Mouse (Mus musculus) cerebellum, postnatal 25 days (tissue): ENCODE data around the gene Ptprb.

Experiments
- DNase-seq, 2 experiments: peaks; one replicate each; pipeline ENCODE4 v3.0.0; 2021; ENCODE audit warnings: mixed read lengths in 2 of 2

Gene Ptprb

GRCm38 (mm10) chr10:116382826-116383685 lies 107.7 kb downstream of the Ptprb start:
- DNase-seq: no peak

GRCm38 (mm10) chr10:116384401-116384800 lies 109.1 kb downstream of the Ptprb start:
- DNase-seq: no peak

GRCm38 (mm10) chr10:116386391-116386885 lies 111.1 kb downstream of the Ptprb start:
- DNase-seq: peak; percentile 32 to 36

- DNase-seq: no peak
Observed at GRCm38 (mm10) chr10:116388840-116389239, 113.5 kb downstream of the Ptprb start.

GRCm38 (mm10) chr10:116393790-116394475 lies 118.6 kb downstream of the Ptprb start:
- no peak for DNase-seq

- DNase-seq: no peak
Observed at GRCm38 (mm10) chr10:116394585-116394984, 119.3 kb downstream of the Ptprb start.

- DNase-seq: no peak
Observed at GRCm38 (mm10) chr10:116396279-116396678, 121.0 kb downstream of the Ptprb start.

GRCm38 (mm10) chr10:116396966-116397365 lies 121.6 kb downstream of the Ptprb start:
- DNase-seq: no peak

- DNase-seq: peak in 1 of 2 experiments; percentile 25
Observed at GRCm38 (mm10) chr10:116397573-116397972, 122.2 kb downstream of the Ptprb start.

GRCm38 (mm10) chr10:116397973-116398372 lies 122.7 kb downstream of the Ptprb start:
- no peak for DNase-seq

GRCm38 (mm10) chr10:116402742-116403425 lies 127.6 kb downstream of the Ptprb start:
- DNase-seq: peak in 1 of 2 experiments; percentile 52

GRCm38 (mm10) chr10:116403679-116404078 lies 128.4 kb downstream of the Ptprb start:
- no peak for DNase-seq

- no peak for DNase-seq
Observed at GRCm38 (mm10) chr10:116405011-116405410, 129.7 kb downstream of the Ptprb start.

- DNase-seq: no peak
Observed at GRCm38 (mm10) chr10:116407684-116408359, 132.5 kb downstream of the Ptprb start.

GRCm38 (mm10) chr10:116410826-116411225 lies 135.5 kb downstream of the Ptprb start:
- DNase-seq: no peak

GRCm38 (mm10) chr10:116416142-116416541 lies 140.8 kb downstream of the Ptprb start:
- no peak for DNase-seq

GRCm38 (mm10) chr10:116416726-116417125 lies 141.4 kb downstream of the Ptprb start:
- no peak for DNase-seq

- peak in 1 of 2 experiments; percentile 16 for DNase-seq
Observed at GRCm38 (mm10) chr10:116418121-116418726, 142.9 kb downstream of the Ptprb start.

GRCm38 (mm10) chr10:116420976-116421375 lies 145.7 kb downstream of the Ptprb start:
- DNase-seq: no peak

GRCm38 (mm10) chr10:116422551-116422950 lies 147.2 kb downstream of the Ptprb start:
- DNase-seq: no peak

- peak; percentile 51 to 68 for DNase-seq
Observed at GRCm38 (mm10) chr10:116424921-116425320, 149.6 kb downstream of the Ptprb start.

- no peak for DNase-seq
Observed at GRCm38 (mm10) chr10:116426176-116426575, 150.9 kb downstream of the Ptprb start.
